Mouse (Mus musculus): ENCODE measurements around the gene Rev3l. TPM values are rescaled to one million over a fixed set of nuclear protein-coding genes. Genes with fewer than 3 reads are reported as not detected.

Gene Rev3l
- total RNA-seq, 2 experiments from 2014 or later: 22.5 to 23.4 TPM

Other genes with a start within 250 kb of the Rev3l start
- not detected in 2 replicates for gene Traf3ip2, start 119.2 kb upstream of the Rev3l start, total RNA-seq (2015; ENCODE audit: low replicate concordance)
- 0.70 TPM in 1 of 2 replicates, not detected in the other for gene Traf3ip2, start 119.2 kb upstream of the Rev3l start, total RNA-seq (2017; ENCODE audit: low replicate concordance)
- gene Mfsd4b4, start 167.1 kb downstream of the Rev3l start, total RNA-seq (2015; ENCODE audit: low replicate concordance): not detected in 2 replicates
- gene Mfsd4b4, start 167.1 kb downstream of the Rev3l start, total RNA-seq (2017; ENCODE audit: low replicate concordance): 0.28 and 1.3 TPM in 2 replicates
- not detected in 2 replicates for gene Mfsd4b2, start 194.8 kb downstream of the Rev3l start, total RNA-seq (2015; ENCODE audit: low replicate concordance)
- gene Mfsd4b2, start 194.8 kb downstream of the Rev3l start, total RNA-seq (2017; ENCODE audit: low replicate concordance): not detected in 2 replicates
- gene Mfsd4b3, start 228.0 kb downstream of the Rev3l start, total RNA-seq (2015; ENCODE audit: low replicate concordance): not detected in 2 replicates
- gene Mfsd4b3, start 228.0 kb downstream of the Rev3l start, total RNA-seq (2017; ENCODE audit: low replicate concordance): 0.70 TPM in 1 of 2 replicates, not detected in the other

All from erythroblast, adult 5-6 weeks (primary cell).